Mouse (Mus musculus) hindbrain, embryonic 16.5 days (tissue): ENCODE results near the gene Ppp2r1b. TPM values are rescaled to one million over a fixed set of nuclear protein-coding genes. Genes with fewer than 3 reads are reported as not detected.

ENCODE experiments used
- ATAC-seq: fragments of 200-750 bp; cut with Nextera tagmentation; 2 replicates; pipeline ENCODE4 v1.8.0; 2017; ENCODE audit warnings: moderate TSS enrichment, moderate library complexity
- H3K27ac ChIP-seq: fragments of 300-500 bp; sonication (generic); 2 replicates; pipeline ENCODE4 v1.5.1; 2014; ENCODE audit warnings: low read depth, mild to moderate bottlenecking, control low read depth, low read length, moderate library complexity
- H3K27me3 ChIP-seq: fragments of 300-500 bp; sonication (generic); replicated peaks from 2 replicates; pipeline ENCODE4 v1.6.1; 2014; ENCODE audit warnings: low read length; ENCODE audit not compliant: control insufficient read depth, insufficient read depth
- H3K36me3 ChIP-seq: fragments of 300-500 bp; sonication (generic); 2 replicates; pipeline ENCODE4 v1.6.1; 2014; ENCODE audit warnings: mild to moderate bottlenecking, low read length, moderate library complexity, mixed read lengths; ENCODE audit not compliant: control insufficient read depth, insufficient read depth
- H3K4me1 ChIP-seq: fragments of 300-500 bp; sonication (generic); 2 replicates; pipeline ENCODE4 v1.6.1; 2014; ENCODE audit warnings: low read depth, low read length; ENCODE audit not compliant: control insufficient read depth, insufficient read depth
- H3K4me2 ChIP-seq: fragments of 300-500 bp; sonication (generic); 2 replicates; pipeline ENCODE4 v1.6.1; 2014; ENCODE audit warnings: mild to moderate bottlenecking, low read length, control low read depth, moderate library complexity
- H3K4me3 ChIP-seq: fragments of 300-500 bp; sonication (generic); 2 replicates; pipeline ENCODE4 v1.5.1; 2014; ENCODE audit warnings: mild to moderate bottlenecking, low read length, control low read depth, moderate library complexity
- H3K9ac ChIP-seq: fragments of 300-500 bp; sonication (generic); 2 replicates; pipeline ENCODE4 v1.6.1; 2014; ENCODE audit warnings: low read depth, mild to moderate bottlenecking, control low read depth, low read length, moderate library complexity
- H3K9me3 ChIP-seq: fragments of 300-500 bp; sonication (generic); 2 replicates; pipeline ENCODE4 v1.6.1; 2014; ENCODE audit warnings: mild to moderate bottlenecking, low read length, moderate library complexity; ENCODE audit not compliant: control insufficient read depth
- WGBS: fragments of 180-500 bp; shearing (Covaris S2); extraction: QIAGEN DNeasy Blood & Tissue Kit; methylation state at CpG from one replicate; pipeline ENCODE4 v1.1.7; 2014; 5-methylcytosine and 5-hydroxymethylcytosine counted together
- polyA plus RNA-seq: library from polyadenylated mRNA; unstranded; fragments of >200 nt; fragmentation: Nextera tagmentation; extraction: Ambion mirVana; gene quantifications from 2 replicates; pipeline ENCODE4 v1.2.1, GENCODE M21; 2015

The Ppp2r1b gene
- polyA plus RNA-seq, 1 experiment from 2014 or later: 41.1 TPM

- Histone ChIP-seq H3K4me1 (peaks cover 16% of the 10 kb centered on the region), H3K9ac (no peak overlapping the region), H3K9me3 (no peaks in the 10 kb centered on the region), H3K27me3 (no peaks in the 10 kb centered on the region), H3K36me3 (no peaks in the 10 kb centered on the region; the same call in 1 of the 2 replicates), H3K4me2 (no peak overlapping the region), H3K4me3 (no peak overlapping the region), H3K27ac (no peak overlapping the region)
- peak; percentile 60; the same call in 1 of the 2 replicates for ATAC-seq
- WGBS: 51% methylated on average over 4 of the region's 4 CpGs
Measured at GRCm38 (mm10) chr9:50887351-50887750, 42.2 kb downstream of the Ppp2r1b start.

DNA sequence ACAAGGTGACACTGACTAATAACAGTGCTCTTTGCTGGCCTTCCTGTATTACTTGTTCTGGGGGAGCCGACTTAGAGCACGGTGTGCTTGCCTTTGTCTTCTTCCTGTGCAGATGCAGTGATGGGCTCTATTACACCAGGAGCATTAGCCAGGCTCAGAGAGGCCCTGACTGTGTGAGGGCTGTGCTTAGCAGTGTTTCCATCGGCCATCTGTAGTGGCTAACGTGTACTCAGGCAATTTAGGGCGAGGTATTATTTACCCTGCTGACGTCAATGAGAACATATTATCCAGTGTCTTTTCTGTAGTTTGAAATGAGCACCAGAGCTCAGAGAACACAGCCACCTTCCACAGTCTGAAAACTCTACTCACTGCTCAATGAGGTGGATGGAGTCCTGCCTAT lies 44.1 kb downstream of the Ppp2r1b start:
- no peak for ATAC-seq
- Histone ChIP-seq H3K4me3 (no peak overlapping the region), H3K27ac (no peak overlapping the region), H3K9me3 (no peaks in the 10 kb centered on the region), H3K4me2 (no peak overlapping the region), H3K36me3 (no peaks in the 10 kb centered on the region; the same call in 1 of the 2 replicates), H3K27me3 (no peaks in the 10 kb centered on the region), H3K4me1 (peaks cover 16% of the 10 kb centered on the region), H3K9ac (no peak overlapping the region)
- WGBS: 87% methylated on average over 6 of the region's 6 CpGs

- Histone ChIP-seq H3K27me3 (no peaks in the 10 kb centered on the region), H3K36me3 (no peaks in the 10 kb centered on the region; the same call in 1 of the 2 replicates), H3K9ac (no peak overlapping the region), H3K4me2 (no peak overlapping the region), H3K27ac (no peak overlapping the region), H3K4me3 (no peak overlapping the region), H3K4me1 (peaks cover 13% of the 10 kb centered on the region), H3K9me3 (no peaks in the 10 kb centered on the region)
- 80% methylated on average over 4 of the region's 4 CpGs for WGBS
- ATAC-seq: no peak
Measured at GRCm38 (mm10) chr9:50889964-50890363, 44.9 kb downstream of the Ppp2r1b start.

- 93% methylated on average over 3 of the region's 3 CpGs for WGBS
- no peaks in the 10 kb centered on the region for H3K9me3 ChIP-seq
- H3K9ac ChIP-seq: no peak overlapping the region
- peaks cover 8% of the 10 kb centered on the region for H3K4me1 ChIP-seq
- no peaks in the 10 kb centered on the region for H3K27me3 ChIP-seq
- peaks cover 2% of the 10 kb centered on the region for H3K36me3 ChIP-seq
- no peak for ATAC-seq
- H3K27ac ChIP-seq: no peak overlapping the region
- no peak overlapping the region for H3K4me2 ChIP-seq
- no peak overlapping the region for H3K4me3 ChIP-seq
Measured at GRCm38 (mm10) chr9:50890494-50891090, 45.5 kb downstream of the Ppp2r1b start.

GRCm38 (mm10) chr9:50893665-50894064 lies 48.6 kb downstream of the Ppp2r1b start:
- no peak overlapping the region for H3K27ac ChIP-seq
- peaks cover 7% of the 10 kb centered on the region for H3K36me3 ChIP-seq
- 70% methylated on average over 4 of the region's 4 CpGs for WGBS

DNA sequence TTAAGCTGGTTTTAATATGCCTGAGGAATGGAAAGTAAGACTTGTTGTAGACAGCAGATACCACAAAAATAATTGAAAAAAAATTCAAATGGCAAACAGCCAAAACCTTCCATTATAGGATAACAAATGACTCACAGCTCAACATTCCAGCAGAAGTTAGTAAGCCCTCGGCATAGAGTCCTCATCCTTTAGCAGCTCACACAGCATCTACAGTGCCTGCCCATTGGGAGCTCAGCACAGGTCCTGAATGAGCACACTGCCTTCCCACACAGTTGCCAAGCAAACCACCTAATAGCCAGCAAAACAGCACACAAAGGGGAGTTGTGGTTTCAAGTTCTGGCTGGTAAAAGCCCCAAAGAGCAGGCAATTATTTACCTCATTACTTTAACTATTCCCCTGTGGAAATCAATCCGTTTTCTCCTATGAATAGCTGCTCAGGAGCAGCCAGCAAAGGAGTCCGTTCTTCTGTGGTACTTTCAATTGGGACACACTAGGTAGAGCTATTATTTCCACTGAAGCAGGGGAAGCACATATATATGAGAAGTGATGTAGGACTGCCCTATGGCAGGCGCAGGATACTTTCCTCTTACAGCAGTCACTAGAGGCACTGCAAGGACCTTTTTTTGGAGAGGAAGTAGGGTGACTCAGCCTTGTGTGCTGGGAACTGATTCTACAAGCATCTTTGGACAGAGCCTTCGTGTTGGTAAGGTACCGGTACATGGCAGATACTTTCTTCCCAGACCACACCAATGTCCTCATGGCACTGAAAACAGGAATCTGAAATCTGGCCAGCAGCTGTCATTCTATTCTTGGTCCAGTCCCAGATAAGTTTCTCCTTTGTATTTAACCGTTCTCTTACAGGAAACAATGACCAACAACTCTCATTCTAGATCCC lies 55.2 kb downstream of the Ppp2r1b start:
- Histone ChIP-seq H3K4me2 (no peak overlapping the region), H3K4me3 (no peak overlapping the region), H3K27me3 (no peaks in the 10 kb centered on the region), H3K36me3 (peaks cover 6% of the 10 kb centered on the region), H3K4me1 (no peaks in the 10 kb centered on the region), H3K9me3 (no peaks in the 10 kb centered on the region), H3K9ac (no peak overlapping the region), H3K27ac (no peak overlapping the region)
- ATAC-seq: no peak
- 54% methylated on average over 7 of the region's 7 CpGs for WGBS

More at GRCm38 (mm10) chr9:50893665-50894064, 48.6 kb downstream of the Ppp2r1b start:
- ATAC-seq: peak; percentile 86
- no peak overlapping the region for H3K4me2 ChIP-seq
- no peaks in the 10 kb centered on the region for H3K4me1 ChIP-seq
- H3K4me3 ChIP-seq: no peak overlapping the region
- H3K27me3 ChIP-seq: no peaks in the 10 kb centered on the region
- H3K9ac ChIP-seq: no peak overlapping the region
- H3K9me3 ChIP-seq: no peaks in the 10 kb centered on the region

DNA sequence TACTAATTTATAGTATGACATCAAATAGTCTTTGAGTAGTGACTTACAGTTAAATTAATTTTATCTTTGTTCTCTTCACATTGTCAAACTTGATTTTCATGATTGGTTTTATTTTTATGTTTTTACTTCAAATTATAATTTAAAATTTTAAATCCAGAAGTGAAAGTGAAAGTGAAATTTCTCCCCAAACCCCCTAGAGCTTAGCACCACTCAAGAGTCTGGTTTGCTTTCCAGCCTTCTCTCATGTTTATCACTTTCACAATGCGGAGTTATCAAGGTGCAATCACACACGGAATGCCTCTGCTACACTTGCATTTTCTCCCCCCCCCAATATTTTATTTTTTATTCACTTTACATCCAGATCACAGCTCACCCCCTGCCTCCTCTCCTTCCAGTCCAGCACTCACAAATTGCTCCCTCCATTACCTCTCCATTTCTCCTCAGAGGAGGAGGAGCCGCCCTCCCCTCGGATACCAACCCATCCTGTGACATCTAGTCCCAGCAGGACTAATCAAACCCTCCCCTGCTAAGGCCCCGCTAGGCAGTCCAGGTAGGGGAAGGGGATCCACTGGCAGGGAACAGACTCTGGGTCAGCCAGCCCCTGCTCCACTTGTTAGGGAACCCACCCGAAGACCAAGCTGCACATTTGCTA lies 59.2 kb downstream of the Ppp2r1b start:
- no peak overlapping the region for H3K4me2 ChIP-seq
- H3K4me3 ChIP-seq: no peak overlapping the region
- no peaks in the 10 kb centered on the region; the same call in 1 of the 2 replicates for H3K36me3 ChIP-seq
- H3K4me1 ChIP-seq: no peaks in the 10 kb centered on the region
- WGBS: 85% methylated on average over 6 of the region's 6 CpGs
- no peak overlapping the region for H3K9ac ChIP-seq
- no peak overlapping the region for H3K27ac ChIP-seq
- no peaks in the 10 kb centered on the region for H3K9me3 ChIP-seq
- ATAC-seq: no peak
- no peaks in the 10 kb centered on the region for H3K27me3 ChIP-seq

DNA sequence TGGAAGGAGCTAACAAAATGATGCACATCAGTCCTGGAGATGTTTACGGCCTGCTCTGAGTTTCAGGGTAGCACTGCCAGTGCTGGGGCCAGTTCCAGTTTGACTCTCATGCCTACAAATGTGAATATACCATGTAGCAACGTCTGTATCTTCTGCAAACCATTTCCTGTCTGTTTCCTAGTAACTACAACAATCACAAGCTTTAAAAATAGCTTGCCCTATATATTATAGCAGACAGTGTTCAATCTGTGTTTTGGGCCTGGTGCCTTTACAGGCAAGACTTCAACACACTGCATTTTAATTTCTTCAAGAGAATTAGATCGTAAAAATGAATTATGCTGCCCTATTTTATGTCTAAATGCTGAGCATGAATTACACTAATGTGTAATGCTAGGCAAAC lies 60.2 kb downstream of the Ppp2r1b start:
- Histone ChIP-seq H3K9ac (no peak overlapping the region), H3K36me3 (no peaks in the 10 kb centered on the region; the same call in 1 of the 2 replicates), H3K4me3 (no peak overlapping the region), H3K4me2 (no peak overlapping the region), H3K4me1 (no peaks in the 10 kb centered on the region), H3K27ac (no peak overlapping the region), H3K27me3 (no peaks in the 10 kb centered on the region), H3K9me3 (no peaks in the 10 kb centered on the region)
- 84% methylated on average over 3 of the region's 3 CpGs for WGBS
- ATAC-seq: no peak
